Mouse (Mus musculus): ENCODE data around the gene Lif. TPM values are rescaled to one million over a fixed set of nuclear protein-coding genes. Genes with fewer than 3 reads are reported as not detected.

Gene Lif
- polyA plus RNA-seq, 1 experiment from 2014 or later = 0.98 TPM

- ATAC-seq = no peak
- no peak overlapping the region for H3K4me3 ChIP-seq (ENCODE audit: low read length)
- no peaks in the 10 kb centered on the region for H3K9me3 ChIP-seq (ENCODE audit: control insufficient read depth, low read length)
- no peaks in the 10 kb centered on the region for H3K4me1 ChIP-seq (ENCODE audit: control insufficient read depth, insufficient read depth, low read length)
- no peaks in the 10 kb centered on the region for H3K36me3 ChIP-seq (ENCODE audit: control insufficient read depth, insufficient read depth, low read length)
- H3K27me3 ChIP-seq (replicated peaks; ENCODE audit: control insufficient read depth, insufficient read depth, low read length) = no peaks in the 10 kb centered on the region
- 86% methylated on average over 6 of the region's 6 CpGs for WGBS
- no peak overlapping the region for H3K9ac ChIP-seq (ENCODE audit: low read depth, low read length)
- no peak overlapping the region for H3K27ac ChIP-seq (ENCODE audit: low read length)
- no peak overlapping the region for H3K4me2 ChIP-seq (ENCODE audit: low read depth, low read length)
Observed at GRCm38 (mm10) chr11:4238167-4238566, 19.2 kb upstream of the Lif start.

GRCm38 (mm10) chr11:4239691-4240090, 17.7 kb upstream of the Lif start:
- Histone ChIP-seq H3K27ac (ENCODE audit: low read length) (no peak overlapping the region), H3K27me3 (replicated peaks; ENCODE audit: control insufficient read depth, insufficient read depth, low read length) (no peaks in the 10 kb centered on the region), H3K9ac (ENCODE audit: low read depth, low read length) (no peak overlapping the region), H3K4me2 (ENCODE audit: low read depth, low read length) (no peak overlapping the region), H3K36me3 (ENCODE audit: control insufficient read depth, insufficient read depth, low read length) (no peaks in the 10 kb centered on the region), H3K4me3 (ENCODE audit: low read length) (no peak overlapping the region), H3K4me1 (ENCODE audit: control insufficient read depth, insufficient read depth, low read length) (no peaks in the 10 kb centered on the region), H3K9me3 (ENCODE audit: control insufficient read depth, low read length) (no peaks in the 10 kb centered on the region)
- no peak for ATAC-seq
- WGBS = 90% methylated on average over 23 of the region's 23 CpGs

- no peaks in the 10 kb centered on the region for H3K27me3 ChIP-seq (replicated peaks; ENCODE audit: control insufficient read depth, insufficient read depth, low read length)
- no peak overlapping the region for H3K4me2 ChIP-seq (ENCODE audit: low read depth, low read length)
- no peak overlapping the region for H3K4me3 ChIP-seq (ENCODE audit: low read length)
- 75% methylated on average over 7 of the region's 7 CpGs for WGBS
- H3K36me3 ChIP-seq (ENCODE audit: control insufficient read depth, insufficient read depth, low read length) = no peaks in the 10 kb centered on the region
- no peaks in the 10 kb centered on the region for H3K4me1 ChIP-seq (ENCODE audit: control insufficient read depth, insufficient read depth, low read length)
- no peak overlapping the region for H3K9ac ChIP-seq (ENCODE audit: low read depth, low read length)
- no peak for ATAC-seq
- no peak overlapping the region for H3K27ac ChIP-seq (ENCODE audit: low read length)
- no peaks in the 10 kb centered on the region for H3K9me3 ChIP-seq (ENCODE audit: control insufficient read depth, low read length)
Observed at GRCm38 (mm10) chr11:4240151-4240550, 17.2 kb upstream of the Lif start.

GRCm38 (mm10) chr11:4241180-4241579, 16.2 kb upstream of the Lif start:
- ATAC-seq = peak; percentile 70; the same call in 1 of the 2 replicates

GRCm38 (mm10) chr11:4246126-4246525, 11.2 kb upstream of the Lif start:
- Histone ChIP-seq H3K4me3 (ENCODE audit: low read length) (no peak overlapping the region), H3K9ac (ENCODE audit: low read depth, low read length) (no peak overlapping the region), H3K9me3 (ENCODE audit: control insufficient read depth, low read length) (no peaks in the 10 kb centered on the region), H3K4me1 (ENCODE audit: control insufficient read depth, insufficient read depth, low read length) (no peaks in the 10 kb centered on the region), H3K36me3 (ENCODE audit: control insufficient read depth, insufficient read depth, low read length) (no peaks in the 10 kb centered on the region), H3K27ac (ENCODE audit: low read length) (no peak overlapping the region), H3K4me2 (ENCODE audit: low read depth, low read length) (no peak overlapping the region), H3K27me3 (replicated peaks; ENCODE audit: control insufficient read depth, insufficient read depth, low read length) (no peaks in the 10 kb centered on the region)
- ATAC-seq = no peak
- 53% methylated on average over 6 of the region's 6 CpGs for WGBS

More at GRCm38 (mm10) chr11:4241180-4241579, 16.2 kb upstream of the Lif start:
- Histone ChIP-seq H3K4me2 (ENCODE audit: low read depth, low read length) (no peak overlapping the region), H3K4me3 (ENCODE audit: low read length) (no peak overlapping the region), H3K36me3 (ENCODE audit: control insufficient read depth, insufficient read depth, low read length) (no peaks in the 10 kb centered on the region), H3K27ac (ENCODE audit: low read length) (no peak overlapping the region), H3K9me3 (ENCODE audit: control insufficient read depth, low read length) (no peaks in the 10 kb centered on the region), H3K4me1 (ENCODE audit: control insufficient read depth, insufficient read depth, low read length) (no peaks in the 10 kb centered on the region), H3K27me3 (replicated peaks; ENCODE audit: control insufficient read depth, insufficient read depth, low read length) (no peaks in the 10 kb centered on the region), H3K9ac (ENCODE audit: low read depth, low read length) (no peak overlapping the region)
- WGBS = 52% methylated on average over 4 of the region's 4 CpGs

GRCm38 (mm10) chr11:4246623-4247022, 10.7 kb upstream of the Lif start:
- ATAC-seq = no peak
- no peak overlapping the region for H3K4me2 ChIP-seq (ENCODE audit: low read depth, low read length)
- no peaks in the 10 kb centered on the region for H3K36me3 ChIP-seq (ENCODE audit: control insufficient read depth, insufficient read depth, low read length)
- H3K9ac ChIP-seq (ENCODE audit: low read depth, low read length) = no peak overlapping the region
- H3K27ac ChIP-seq (ENCODE audit: low read length) = no peak overlapping the region
- H3K4me1 ChIP-seq (ENCODE audit: control insufficient read depth, insufficient read depth, low read length) = no peaks in the 10 kb centered on the region
- H3K4me3 ChIP-seq (ENCODE audit: low read length) = no peak overlapping the region
- H3K27me3 ChIP-seq (replicated peaks; ENCODE audit: control insufficient read depth, insufficient read depth, low read length) = no peaks in the 10 kb centered on the region
- 68% methylated on average over 4 of the region's 4 CpGs for WGBS
- H3K9me3 ChIP-seq (ENCODE audit: control insufficient read depth, low read length) = no peaks in the 10 kb centered on the region

- Histone ChIP-seq H3K9ac (ENCODE audit: low read depth, low read length) (no peak overlapping the region), H3K4me1 (ENCODE audit: control insufficient read depth, insufficient read depth, low read length) (no peaks in the 10 kb centered on the region), H3K27me3 (replicated peaks; ENCODE audit: control insufficient read depth, insufficient read depth, low read length) (no peaks in the 10 kb centered on the region), H3K36me3 (ENCODE audit: control insufficient read depth, insufficient read depth, low read length) (no peaks in the 10 kb centered on the region), H3K9me3 (ENCODE audit: control insufficient read depth, low read length) (no peaks in the 10 kb centered on the region), H3K4me3 (ENCODE audit: low read length) (no peak overlapping the region), H3K27ac (ENCODE audit: low read length) (no peak overlapping the region), H3K4me2 (ENCODE audit: low read depth, low read length) (no peak overlapping the region)
- 70% methylated on average over 14 of the region's 14 CpGs for WGBS
- no peak for ATAC-seq
Observed at GRCm38 (mm10) chr11:4247201-4247959, 10.0 kb upstream of the Lif start.

GRCm38 (mm10) chr11:4249151-4249550, 8.2 kb upstream of the Lif start:
- Histone ChIP-seq H3K4me1 (ENCODE audit: control insufficient read depth, insufficient read depth, low read length) (no peaks in the 10 kb centered on the region), H3K4me2 (ENCODE audit: low read depth, low read length) (no peak overlapping the region), H3K36me3 (ENCODE audit: control insufficient read depth, insufficient read depth, low read length) (no peaks in the 10 kb centered on the region), H3K9ac (ENCODE audit: low read depth, low read length) (no peak overlapping the region), H3K27me3 (replicated peaks; ENCODE audit: control insufficient read depth, insufficient read depth, low read length) (no peaks in the 10 kb centered on the region), H3K4me3 (ENCODE audit: low read length) (no peak overlapping the region), H3K9me3 (ENCODE audit: control insufficient read depth, low read length) (no peaks in the 10 kb centered on the region), H3K27ac (ENCODE audit: low read length) (no peak overlapping the region)
- peak; percentile 61; the same call in 1 of the 2 replicates for ATAC-seq
- WGBS = 80% methylated on average over 3 of the region's 3 CpGs

GRCm38 (mm10) chr11:4250290-4250689, 7.1 kb upstream of the Lif start:
- Histone ChIP-seq H3K9me3 (ENCODE audit: control insufficient read depth, low read length) (no peaks in the 10 kb centered on the region), H3K9ac (ENCODE audit: low read depth, low read length) (no peak overlapping the region), H3K27ac (ENCODE audit: low read length) (no peak overlapping the region), H3K27me3 (replicated peaks; ENCODE audit: control insufficient read depth, insufficient read depth, low read length) (no peaks in the 10 kb centered on the region), H3K4me1 (ENCODE audit: control insufficient read depth, insufficient read depth, low read length) (no peaks in the 10 kb centered on the region), H3K4me2 (ENCODE audit: low read depth, low read length) (no peak overlapping the region), H3K4me3 (ENCODE audit: low read length) (no peak overlapping the region), H3K36me3 (ENCODE audit: control insufficient read depth, insufficient read depth, low read length) (no peaks in the 10 kb centered on the region)
- WGBS = 76% methylated on average over 7 of the region's 7 CpGs
- 0 out of 2 replicates have a peak, but pooled peaks have one; percentile 19 for ATAC-seq

GRCm38 (mm10) chr11:4251376-4251775, 6.0 kb upstream of the Lif start:
- Histone ChIP-seq H3K27me3 (replicated peaks; ENCODE audit: control insufficient read depth, insufficient read depth, low read length) (no peaks in the 10 kb centered on the region), H3K4me3 (ENCODE audit: low read length) (no peak overlapping the region), H3K4me2 (ENCODE audit: low read depth, low read length) (no peak overlapping the region), H3K9ac (ENCODE audit: low read depth, low read length) (no peak overlapping the region), H3K36me3 (ENCODE audit: control insufficient read depth, insufficient read depth, low read length) (no peaks in the 10 kb centered on the region), H3K4me1 (ENCODE audit: control insufficient read depth, insufficient read depth, low read length) (0 out of 2 replicates have a peak, but pooled peaks cover 3% of the 10 kb centered on the region), H3K9me3 (ENCODE audit: control insufficient read depth, low read length) (no peaks in the 10 kb centered on the region), H3K27ac (ENCODE audit: low read length) (no peak overlapping the region)
- ATAC-seq = no peak
- WGBS = 71% methylated on average over 3 of the region's 3 CpGs
